Mouse (Mus musculus): Measurements from ENCODE around the gene Tmc3.
A peak's percentile ranks its signal among the peaks of the same experiment; 100 is the strongest.

The Tmc3 gene

GRCm38 (mm10) chr7:83668724-83669123 lies 84.0 kb downstream of the Tmc3 start:
- DNase-seq (ENCODE audit: low read depth, low spot score): peak; percentile 63

GRCm38 (mm10) chr7:83671573-83671972 lies 86.8 kb downstream of the Tmc3 start:
- DNase-seq (ENCODE audit: low read depth, low spot score): no peak

Measured in mesoderm, embryonic 11.5 days (tissue).